Mouse (Mus musculus) erythroid progenitor cell, adult 5-6 weeks (primary cell): ENCODE measurements at regions not wholly inside any gene's neighbourhood (a gene's known extent, or its start where the extent isn't known, plus 50 kb on each side); places are given as distances from the start of the nearest gene placed in this dataset.

ENCODE experiments used
- ATAC-seq: replicated peaks from 2 replicates; pipeline ENCODE4 v1.8.0; 2016; ENCODE audit warnings: moderate number of reproducible peaks, mild to moderate bottlenecking, moderate TSS enrichment, inconsistent platforms; ENCODE audit not compliant: poor library complexity, low FRiP score, severe bottlenecking

DNA sequence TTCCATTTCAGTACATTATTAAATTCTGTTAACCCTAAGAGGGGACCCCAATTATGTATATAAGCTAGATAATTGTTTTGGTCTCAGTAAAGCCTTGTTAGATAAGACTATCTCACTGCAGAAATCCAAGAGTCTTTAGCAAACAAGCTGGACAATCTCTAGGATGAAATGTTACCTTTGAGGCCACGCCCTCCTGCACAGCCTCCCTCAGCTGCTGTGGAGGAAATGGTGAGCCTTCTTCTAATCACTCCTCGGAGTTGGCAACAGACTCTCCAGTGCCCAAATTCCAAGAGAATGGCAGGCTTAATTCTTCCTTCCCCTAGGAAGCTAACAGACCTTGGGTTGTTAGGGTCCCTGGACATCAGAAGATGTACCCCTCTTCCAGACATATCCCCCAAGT lies 252.7 kb upstream of the Gadl1 start:
- ATAC-seq: no peak

DNA sequence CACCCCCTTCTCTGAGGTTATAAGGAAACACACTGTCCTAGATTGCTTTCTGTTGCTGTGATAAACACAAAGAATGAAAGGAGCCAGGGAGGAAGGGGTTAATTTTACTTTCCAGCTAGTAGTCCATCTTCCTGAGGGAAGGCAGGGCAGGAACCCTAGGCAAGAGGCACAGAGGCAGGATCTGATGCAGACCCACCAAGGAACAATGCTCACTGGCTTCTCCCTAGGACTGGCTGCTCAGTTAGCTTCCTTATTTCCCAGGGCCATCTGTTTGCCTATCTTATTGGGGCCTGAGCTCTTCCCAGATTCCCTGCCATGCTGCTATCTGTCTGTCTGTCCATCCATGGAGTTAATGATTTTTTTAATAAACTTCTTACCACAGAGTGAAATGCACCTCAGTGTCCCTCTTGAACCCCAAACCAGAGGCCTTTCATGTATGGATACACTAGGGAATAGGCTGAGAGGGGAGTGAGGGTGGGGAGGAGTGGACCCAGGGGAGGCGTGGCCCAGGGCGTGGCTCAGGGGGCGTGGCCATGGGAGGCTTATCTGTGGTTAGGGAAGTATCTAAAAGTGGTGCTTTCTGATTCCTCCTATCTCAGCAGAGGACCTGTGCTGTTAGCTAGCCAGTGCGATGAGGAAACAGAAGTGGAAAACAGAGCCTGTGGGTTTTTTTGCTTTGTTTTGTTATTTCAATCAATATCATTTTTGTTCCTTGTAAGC lies 252.1 kb upstream of the Gadl1 start:
- no peak for ATAC-seq

DNA sequence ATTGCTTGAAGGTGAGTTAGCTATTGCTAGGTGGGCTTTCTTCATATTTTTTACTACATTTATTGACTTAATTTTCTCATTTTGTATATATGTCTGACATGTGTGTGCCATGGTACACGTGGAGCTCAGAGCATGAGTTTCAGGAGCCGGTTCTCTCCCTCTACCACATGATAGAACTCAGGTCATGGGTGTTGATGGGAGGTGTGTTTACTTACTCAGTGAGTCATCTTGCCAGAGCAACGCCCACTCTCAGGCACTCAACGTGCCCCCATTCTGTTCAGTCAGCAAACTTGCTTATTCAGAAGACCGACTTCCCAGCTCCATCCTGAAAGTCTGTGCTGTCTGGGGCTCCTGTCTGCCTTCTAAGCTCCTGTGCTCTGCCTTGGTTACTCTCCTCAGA lies 250.8 kb upstream of the Gadl1 start:
- no peak for ATAC-seq

DNA sequence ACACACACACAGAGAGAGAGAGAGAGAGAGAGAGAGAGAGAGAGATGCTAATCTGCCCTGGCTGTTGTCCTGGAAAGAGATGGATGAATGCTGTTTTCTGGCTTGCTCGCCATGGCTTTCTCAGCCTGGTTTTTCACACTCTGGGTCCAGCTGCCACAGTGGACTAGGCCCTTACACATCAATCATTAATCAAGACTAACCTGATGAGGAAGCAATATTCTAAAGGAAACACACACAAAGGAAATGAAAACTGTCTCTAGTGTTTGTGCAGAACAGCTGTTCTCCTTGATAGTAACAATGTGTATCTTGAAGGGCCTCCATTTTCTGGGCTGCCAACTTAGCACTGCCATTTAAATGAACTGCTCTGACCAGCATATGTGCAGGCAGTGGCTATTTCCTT lies 248.9 kb upstream of the Gadl1 start:
- ATAC-seq: no peak

DNA sequence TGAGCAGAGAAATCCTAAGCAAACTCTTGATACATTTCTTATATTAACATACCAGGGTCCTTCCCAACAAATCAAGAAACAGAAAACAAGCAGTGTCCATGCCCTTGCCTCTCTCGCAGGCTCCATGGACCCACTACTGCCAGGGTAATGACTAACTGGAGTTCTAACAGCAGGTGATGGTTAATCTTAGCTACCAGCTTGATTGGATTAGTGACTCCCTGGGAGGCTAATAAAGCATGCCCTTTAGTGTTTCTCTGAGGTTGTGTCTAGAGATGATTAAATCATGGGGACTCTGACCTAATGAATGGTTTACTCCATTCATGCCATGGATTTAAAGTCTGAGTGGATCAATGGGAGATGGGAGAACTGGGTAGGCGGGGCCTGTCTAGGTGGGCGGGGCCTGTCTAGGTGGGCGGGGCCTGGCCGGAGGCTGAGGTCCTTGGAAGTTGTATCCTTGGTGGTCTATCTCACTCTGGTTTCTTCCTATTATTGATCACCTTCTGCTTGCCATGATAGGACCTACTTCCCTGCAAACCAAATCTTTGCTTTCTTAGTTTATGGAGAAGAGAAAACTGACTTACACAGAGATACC lies 247.3 kb upstream of the Gadl1 start:
- ATAC-seq: no peak

DNA sequence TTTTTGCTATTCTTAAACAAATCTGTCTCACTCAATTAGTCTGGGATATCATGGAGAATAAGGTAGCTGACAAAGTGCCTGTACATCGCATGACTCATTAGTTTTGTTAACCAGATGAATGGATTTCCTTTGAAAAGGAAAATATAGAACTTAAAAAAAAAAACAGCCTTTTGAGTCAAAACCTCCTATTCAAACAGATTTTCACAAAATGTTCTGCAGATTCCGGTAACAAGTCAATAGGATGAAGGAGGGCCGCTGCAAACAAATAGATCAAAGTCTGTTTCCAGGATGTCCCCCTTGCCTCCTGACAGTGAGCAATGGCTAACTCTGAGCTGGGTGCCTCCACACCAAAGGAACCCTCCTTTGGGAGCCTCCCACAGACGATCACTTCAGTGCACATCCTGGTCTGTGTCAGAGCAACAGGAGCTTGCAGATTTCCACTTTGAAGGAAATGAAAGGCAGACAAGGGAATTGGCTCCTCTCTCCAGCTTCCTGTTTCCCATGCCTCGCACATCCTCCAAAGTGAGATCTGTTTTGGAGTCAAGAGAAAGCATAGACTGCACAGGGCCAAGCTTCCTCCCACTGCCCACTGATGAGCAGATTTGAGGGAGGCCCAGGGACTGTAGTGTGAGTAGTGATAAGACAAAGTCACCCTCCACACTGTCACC lies 243.8 kb upstream of the Gadl1 start:
- no peak for ATAC-seq

DNA sequence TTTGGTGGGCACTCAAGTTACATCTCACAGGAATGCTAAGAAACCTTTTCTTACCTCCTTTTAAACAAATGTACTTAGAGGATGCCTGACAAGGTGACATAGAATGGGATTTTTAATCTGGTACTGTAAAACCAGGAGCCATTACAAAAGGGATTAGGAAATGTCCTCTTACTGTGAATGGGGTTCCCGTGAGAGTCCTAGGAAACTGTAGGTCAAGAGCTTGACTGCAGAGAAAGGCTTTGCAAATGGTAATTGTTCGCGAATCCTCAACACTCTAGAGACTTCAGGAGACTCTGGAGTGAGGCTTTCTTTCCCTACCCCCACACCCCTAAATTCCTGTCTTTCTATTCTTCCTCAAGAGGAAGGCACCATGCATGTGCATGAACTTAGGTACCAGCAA lies 242.7 kb upstream of the Gadl1 start:
- no peak for ATAC-seq

DNA sequence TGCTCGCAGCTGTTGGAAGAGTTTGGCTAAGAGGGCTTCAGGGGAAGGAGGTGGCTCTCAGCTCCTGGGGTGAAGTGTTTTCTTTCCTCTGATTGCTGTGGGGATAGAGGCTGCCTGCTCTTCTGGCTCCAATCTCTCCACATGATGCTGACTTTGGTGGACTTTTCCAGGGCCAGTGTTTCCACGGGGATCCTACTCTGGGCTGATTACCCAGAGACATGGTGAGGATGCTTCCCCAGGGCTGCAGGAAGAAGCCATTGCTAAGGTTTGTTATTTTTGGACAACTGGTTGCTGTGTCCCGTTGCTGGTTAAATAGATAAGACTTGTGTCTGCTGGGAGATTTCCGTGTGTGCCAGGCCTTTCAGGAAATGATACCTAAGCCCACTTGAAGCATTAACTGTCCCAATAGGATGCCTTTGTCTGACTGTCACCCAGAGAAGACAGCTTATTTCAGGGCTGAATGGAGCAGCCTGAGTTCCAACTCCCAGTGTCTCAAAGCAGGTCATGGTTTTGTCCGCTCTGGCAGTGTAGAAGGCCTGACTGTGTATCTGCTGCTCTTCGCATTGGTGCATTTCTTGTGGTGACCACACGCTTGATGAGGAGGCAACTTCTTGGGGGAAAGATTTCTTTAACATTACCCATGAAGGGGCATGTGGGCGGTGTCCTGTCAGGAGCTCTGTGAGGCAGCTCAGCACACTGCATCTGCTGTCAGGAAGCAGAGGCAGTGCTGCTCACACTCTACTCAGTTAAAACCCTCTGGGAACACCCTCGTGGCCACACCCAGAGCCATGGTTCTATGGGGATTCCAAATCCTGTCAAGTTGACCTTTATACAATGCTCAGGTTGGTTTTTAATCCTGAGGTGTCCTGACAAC lies 228.3 kb upstream of the Gadl1 start:
- ATAC-seq: no peak

DNA sequence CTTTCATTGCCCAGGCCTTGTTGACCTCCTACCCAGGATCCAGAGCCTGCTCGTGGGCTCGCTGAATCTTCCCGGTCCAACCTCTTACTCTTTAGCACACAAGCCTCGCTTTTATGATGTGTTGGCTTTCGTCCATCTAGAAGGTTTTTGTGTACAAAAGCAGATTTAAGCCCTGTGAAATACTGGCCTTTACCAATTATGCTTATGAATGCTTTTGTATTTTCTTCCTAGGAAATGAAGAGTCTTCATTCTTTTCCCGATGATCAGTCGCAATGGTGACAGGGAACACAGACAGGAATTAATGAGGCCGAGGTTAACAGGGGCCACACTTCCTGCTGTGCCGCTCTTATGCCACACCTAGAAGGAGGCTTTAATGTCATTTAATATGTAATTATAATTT lies 227.4 kb upstream of the Gadl1 start:
- no peak for ATAC-seq

DNA sequence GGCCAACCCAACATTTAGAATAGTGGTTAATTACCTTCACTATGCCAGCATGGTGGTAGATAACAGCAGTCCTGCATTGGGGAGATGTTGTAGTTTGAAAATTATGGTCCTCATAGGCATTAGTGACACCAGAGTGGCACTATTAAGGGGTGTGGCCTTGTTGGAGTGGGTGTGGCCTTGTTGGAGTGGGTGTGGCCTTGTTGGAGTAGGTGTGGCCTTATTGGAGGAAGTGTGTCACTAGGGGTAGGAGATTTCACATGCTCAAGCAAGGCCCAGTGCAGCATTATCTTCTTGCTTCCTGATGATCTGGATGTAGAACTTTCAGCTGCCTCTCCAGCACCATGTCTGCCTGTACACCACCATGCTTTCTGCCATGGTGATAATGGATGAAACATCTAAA lies 225.3 kb upstream of the Gadl1 start:
- ATAC-seq: no peak

DNA sequence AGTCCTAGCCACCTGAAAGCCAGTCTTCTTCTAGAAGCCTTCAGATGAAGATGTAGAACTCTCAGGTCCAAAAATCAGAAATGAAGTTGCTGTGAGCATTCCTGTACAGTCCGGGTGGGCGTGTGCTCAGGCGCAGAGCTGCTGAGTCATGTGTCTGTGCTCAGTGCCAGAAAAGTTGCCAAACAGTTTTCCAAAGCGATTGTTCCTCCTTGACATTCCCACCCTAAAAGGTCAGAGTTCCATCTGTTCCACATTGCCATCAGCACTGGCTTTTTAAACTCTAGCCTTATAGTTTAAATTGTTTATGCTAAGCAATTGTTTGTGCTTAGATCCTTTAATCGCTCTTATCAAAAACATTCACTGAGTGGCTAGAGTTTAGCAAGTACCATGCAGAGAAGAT lies 222.7 kb upstream of the Gadl1 start:
- ATAC-seq: no peak

DNA sequence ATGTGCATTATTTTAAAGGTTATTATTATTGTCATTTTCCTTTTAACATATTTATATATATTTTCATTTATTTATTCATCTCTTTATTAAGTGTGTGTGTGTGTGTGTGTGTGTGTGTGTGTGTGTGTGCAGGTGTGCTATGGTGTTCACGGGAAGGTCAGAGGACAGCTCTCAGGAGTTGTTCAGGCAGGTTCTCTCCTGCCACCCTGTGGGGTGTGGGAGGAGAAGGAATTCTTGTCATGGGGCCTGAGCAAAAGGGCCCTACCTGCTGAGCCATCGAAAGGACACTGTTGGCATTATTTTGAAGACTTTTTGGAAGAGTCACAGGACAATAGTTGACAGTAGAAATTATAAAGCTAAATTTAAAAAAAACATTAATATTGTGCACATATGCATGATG lies 216.4 kb upstream of the Gadl1 start:
- ATAC-seq: no peak

DNA sequence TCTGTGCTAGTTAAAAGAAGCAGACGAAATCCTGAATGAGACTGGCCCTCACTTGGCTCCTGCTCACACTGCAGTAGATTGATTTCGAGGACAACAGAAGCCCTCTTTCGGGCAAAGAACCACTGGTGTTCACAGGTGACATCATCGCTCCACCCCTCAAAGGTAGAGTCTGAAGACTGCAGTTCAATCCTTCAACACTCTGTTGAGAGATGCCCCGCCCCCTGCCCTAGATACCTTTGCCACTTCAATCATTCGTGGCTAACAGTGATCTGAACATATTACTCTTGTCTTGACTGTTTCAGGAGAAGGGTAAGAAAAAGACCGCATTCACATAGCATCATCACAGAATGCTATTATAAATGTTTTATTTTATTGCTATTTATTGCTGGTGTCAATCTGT lies 205.5 kb upstream of the Gadl1 start:
- no peak for ATAC-seq

DNA sequence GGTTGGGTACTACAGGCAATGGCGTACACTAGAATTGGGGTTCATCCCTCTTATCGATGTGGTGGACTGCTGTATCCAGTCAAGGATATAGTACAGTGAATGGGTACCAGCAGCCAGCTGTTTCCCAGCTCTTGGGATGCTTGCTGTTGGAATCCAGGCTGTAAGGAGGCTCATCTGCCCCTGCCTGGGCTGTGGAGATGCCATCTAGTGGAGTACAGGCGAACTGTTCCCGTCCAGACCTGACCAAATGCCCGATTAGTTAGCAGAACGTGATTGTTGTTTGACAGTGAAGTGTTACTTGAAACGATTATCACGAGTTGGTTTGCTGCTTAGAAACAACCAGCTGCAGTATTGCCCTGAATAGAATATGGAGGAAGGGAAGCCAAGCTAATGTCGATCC lies 205.0 kb upstream of the Gadl1 start:
- no peak for ATAC-seq

DNA sequence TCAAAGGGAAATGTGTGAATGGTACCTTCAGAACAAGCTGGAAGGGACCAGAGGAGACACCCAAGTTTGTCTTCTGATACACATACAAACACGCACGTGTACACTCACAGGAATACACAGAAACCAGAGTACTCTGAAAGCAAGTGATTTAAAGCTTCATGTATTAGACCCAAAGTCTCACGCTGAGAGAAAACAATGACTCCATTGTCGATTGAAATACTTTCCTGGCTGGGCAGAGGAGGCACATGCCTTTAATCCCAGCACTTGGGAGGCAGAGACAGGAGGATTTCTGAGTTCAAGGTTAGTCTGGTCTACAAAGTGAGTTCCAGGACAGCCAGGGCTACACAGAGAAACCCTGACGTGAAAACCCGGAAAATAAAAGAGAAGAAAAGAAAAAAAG lies 203.5 kb upstream of the Gadl1 start:
- ATAC-seq: no peak

DNA sequence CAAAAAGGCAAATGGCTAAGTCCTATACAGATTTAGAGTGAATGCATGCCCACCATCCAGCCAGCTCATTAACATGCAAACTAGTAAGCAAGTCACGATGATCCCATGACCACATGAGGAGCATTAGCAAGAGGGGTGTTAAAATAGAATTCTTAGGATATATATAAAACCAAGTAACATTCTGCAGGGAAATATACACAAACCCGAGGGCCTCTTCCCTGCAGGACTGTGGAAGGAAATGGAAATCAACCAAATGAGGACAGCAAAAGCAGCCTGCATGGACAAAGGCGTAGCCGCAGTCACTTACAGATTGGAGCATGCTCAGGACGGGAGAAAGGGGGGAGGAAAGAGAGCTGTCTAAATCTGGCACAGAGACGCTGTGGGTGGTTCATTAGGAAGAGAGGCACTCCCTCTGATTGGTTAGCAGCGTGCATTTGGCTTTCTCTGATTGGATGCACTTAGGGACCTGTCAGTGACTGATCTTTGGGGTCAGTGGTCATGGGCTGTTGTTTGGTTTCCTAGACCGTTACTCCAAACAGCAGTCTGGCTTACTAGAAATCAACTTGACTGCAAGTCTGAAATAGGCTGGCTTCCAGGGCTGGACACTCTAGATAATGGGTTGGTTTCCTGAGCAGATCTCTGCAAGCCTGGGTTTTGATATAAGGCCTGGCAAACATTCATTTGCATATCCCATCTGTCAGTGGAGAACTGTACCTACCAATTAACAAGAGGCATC lies 200.9 kb upstream of the Gadl1 start:
- no peak for ATAC-seq

DNA sequence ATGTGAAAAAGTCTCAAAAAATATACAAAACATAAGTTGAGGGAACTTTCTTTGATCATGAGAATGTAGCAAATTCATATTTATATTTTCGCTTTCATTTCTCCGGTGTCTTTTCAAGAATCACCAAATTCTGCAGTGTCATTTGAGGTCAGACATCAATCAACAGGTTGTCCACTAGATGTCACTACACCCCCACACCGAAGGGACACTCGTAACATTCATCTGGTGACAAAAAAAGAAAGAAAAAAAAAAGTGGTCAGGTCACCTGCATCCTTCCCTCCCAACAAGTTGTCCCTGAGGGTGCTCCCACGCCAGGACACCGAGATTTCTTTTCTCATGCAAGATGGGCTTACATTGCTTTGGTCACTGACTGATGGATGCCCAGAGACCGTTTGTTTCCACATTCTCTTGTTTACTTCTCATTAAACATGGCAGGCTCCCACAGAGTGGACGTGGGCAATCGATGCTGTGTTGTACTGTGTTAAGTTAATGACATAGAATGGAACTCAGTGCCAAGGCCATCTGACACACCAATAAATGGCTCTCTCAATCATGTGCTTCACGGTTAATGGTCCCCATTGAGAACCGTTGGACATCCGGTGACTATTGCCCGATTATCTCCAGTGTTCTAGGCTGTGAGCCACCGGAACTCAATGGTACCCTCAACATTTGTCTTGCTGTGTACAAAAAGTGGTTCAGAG lies 199.1 kb upstream of the Gadl1 start:
- no peak for ATAC-seq

DNA sequence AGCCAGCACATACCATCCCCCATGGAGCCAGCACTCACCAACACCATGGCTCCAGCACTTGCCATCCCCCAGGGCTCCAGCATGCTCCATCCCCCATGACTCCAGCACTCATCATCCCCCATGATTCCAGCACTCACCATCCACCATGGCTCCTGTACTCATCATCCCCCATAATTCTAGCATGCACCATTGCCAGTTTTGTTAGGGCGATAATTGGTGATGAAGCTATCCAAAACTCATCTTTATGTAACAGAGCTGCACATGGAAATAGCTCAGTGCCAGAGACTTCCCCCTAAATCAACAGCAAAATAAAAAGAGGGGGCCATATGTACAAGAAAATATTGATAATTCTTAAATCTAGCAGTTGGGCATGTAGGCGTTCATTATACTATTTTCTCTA lies 188.9 kb upstream of the Gadl1 start:
- ATAC-seq: no peak

DNA sequence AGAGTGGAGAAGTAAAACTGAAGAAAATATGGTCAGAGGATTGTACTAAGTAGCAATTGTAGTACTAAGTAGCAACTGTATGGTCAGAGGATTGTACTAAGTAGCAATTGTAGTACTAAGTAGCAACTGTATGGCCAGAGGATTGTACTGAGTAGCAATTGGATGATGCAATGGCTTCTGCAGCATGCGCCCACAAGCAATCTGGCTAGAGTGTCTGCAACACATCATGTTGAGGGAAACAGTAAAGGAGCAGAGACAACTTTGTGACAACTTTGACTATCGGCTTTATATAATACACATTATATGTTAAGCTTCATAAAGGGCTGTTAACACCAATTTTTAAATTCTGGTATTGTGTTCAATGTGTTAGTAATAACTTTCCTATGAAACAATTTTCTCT lies 188.4 kb upstream of the Gadl1 start:
- ATAC-seq: no peak
